Mouse (Mus musculus) lung, postnatal 0 days (tissue): ENCODE measurements around the gene Podxl2. TPM values are rescaled to one million over a fixed set of nuclear protein-coding genes. Genes with fewer than 3 reads are reported as not detected.

Experiments used
- ATAC-seq: fragments of 200-750 bp; cut with Nextera tagmentation; 2 replicates; pipeline ENCODE4 v1.8.0; 2017; ENCODE audit warnings: moderate library complexity
- DNase-seq: peaks from one replicate; pipeline ENCODE4 v3.0.0-alpha.2; 2016; ENCODE audit warnings: low spot score
- H3K27ac ChIP-seq: fragments of 300-500 bp; sonication (generic); 2 replicates; pipeline ENCODE4 v1.5.1; 2014; ENCODE audit warnings: antibody characterized with exemption, mild to moderate bottlenecking, low read length, mixed read lengths
- H3K27me3 ChIP-seq: fragments of 300-500 bp; sonication (generic); replicated peaks from 2 replicates; pipeline ENCODE4 v1.6.1; 2014; ENCODE audit warnings: low read length, mixed read lengths; ENCODE audit not compliant: insufficient read depth
- H3K36me3 ChIP-seq: fragments of 300-500 bp; sonication (generic); 2 replicates; pipeline ENCODE4 v1.6.1; 2014; ENCODE audit warnings: low read length, mixed read lengths; ENCODE audit not compliant: insufficient read depth
- H3K4me1 ChIP-seq: fragments of 300-500 bp; sonication (generic); 2 replicates; pipeline ENCODE4 v1.6.1; 2014; ENCODE audit warnings: antibody characterized with exemption, low read depth, low read length, mixed read lengths; ENCODE audit not compliant: insufficient read depth
- H3K4me2 ChIP-seq: fragments of 300-500 bp; sonication (generic); replicated peaks from 2 replicates; pipeline ENCODE4 v1.6.1; 2014; ENCODE audit warnings: low read depth, mild to moderate bottlenecking, low read length, moderate library complexity, mixed read lengths
- H3K4me3 ChIP-seq: fragments of 300-500 bp; sonication (generic); 2 replicates; pipeline ENCODE4 v1.5.1; 2014; ENCODE audit warnings: low read depth, low read length
- H3K9ac ChIP-seq: fragments of 300-500 bp; sonication (generic); replicated peaks from 2 replicates; pipeline ENCODE4 v1.6.1; 2014; ENCODE audit warnings: low read depth, mild to moderate bottlenecking
- H3K9me3 ChIP-seq: fragments of 300-500 bp; sonication (generic); 2 replicates; pipeline ENCODE4 v1.6.1; 2016; ENCODE audit warnings: low read length, mixed read lengths
- CTCF ChIP-seq: IDR thresholded peaks from 2 replicates; pipeline ENCODE4 v1.5.1; 2016; ENCODE audit warnings: antibody characterized with exemption, mild to moderate bottlenecking
- EP300 ChIP-seq: IDR thresholded peaks from 2 replicates; pipeline ENCODE4 v1.6.1; 2016; ENCODE audit warnings: antibody characterized with exemption, mild to moderate bottlenecking, control low read depth
- WGBS: fragments of 180-500 bp; shearing (Covaris S2); extraction: QIAGEN DNeasy Blood & Tissue Kit; methylation state at CpG from one replicate; pipeline ENCODE4 v1.1.7; 2014; 5-methylcytosine and 5-hydroxymethylcytosine counted together
- polyA plus RNA-seq: library from polyadenylated mRNA; unstranded; fragments of >200 nt; fragmentation: Nextera tagmentation; extraction: Ambion mirVana; gene quantifications from 2 replicates; pipeline ENCODE4 v1.2.1, GENCODE M21; 2015

The Podxl2 gene
- polyA plus RNA-seq, 1 experiment from 2014 or later = 19.1 TPM

GRCm38 (mm10) chr6:88913022-88913421 lies 38.2 kb upstream of the Podxl2 start:
- Histone ChIP-seq H3K4me1 (no peaks in the 10 kb centered on the region), H3K4me3 (no peak overlapping the region), H3K9ac (no peak overlapping the region), H3K4me2 (no peak overlapping the region), H3K36me3 (peaks cover 30% of the 10 kb centered on the region), H3K27ac (no peak overlapping the region), H3K9me3 (no peaks in the 10 kb centered on the region), H3K27me3 (no peaks in the 10 kb centered on the region)
- DNase-seq = no peak
- WGBS = 64% methylated on average over 4 of the region's 4 CpGs
- TF ChIP-seq EP300 (no peak), CTCF (no peak)
- peak; percentile 15; the same call in 1 of the 2 replicates for ATAC-seq

GRCm38 (mm10) chr6:88909151-88909550 lies 34.3 kb upstream of the Podxl2 start:
- no peak for TF ChIP-seq EP300
- TF ChIP-seq CTCF = no peak
- H3K9me3 ChIP-seq = no peaks in the 10 kb centered on the region
- H3K36me3 ChIP-seq = peaks cover 31% of the 10 kb centered on the region
- ATAC-seq = no peak
- no peak for DNase-seq
- peaks cover 12% of the 10 kb centered on the region for H3K4me1 ChIP-seq
- no peak overlapping the region for H3K4me2 ChIP-seq
- no peaks in the 10 kb centered on the region for H3K27me3 ChIP-seq
- H3K9ac ChIP-seq = no peak overlapping the region
- H3K27ac ChIP-seq = no peak overlapping the region
- no peak overlapping the region for H3K4me3 ChIP-seq
- WGBS = 90% methylated on average over 6 of the region's 6 CpGs

GRCm38 (mm10) chr6:88906369-88907108 lies 31.7 kb upstream of the Podxl2 start:
- DNase-seq = peak; percentile 94
- no peak overlapping the region for H3K9ac ChIP-seq
- H3K27ac ChIP-seq = peak overlapping the region; percentile 20; the same call in 1 of the 2 replicates
- H3K36me3 ChIP-seq = peaks cover 23% of the 10 kb centered on the region
- WGBS = 14% methylated on average over 16 of the region's 16 CpGs
- no peak overlapping the region for H3K4me3 ChIP-seq
- TF ChIP-seq CTCF (peak; percentile 95), EP300 (no peak)
- no peaks in the 10 kb centered on the region for H3K9me3 ChIP-seq
- no peaks in the 10 kb centered on the region for H3K27me3 ChIP-seq
- ATAC-seq = peak; percentile 55
- peak overlapping the region; percentile 27 for H3K4me2 ChIP-seq
- H3K4me1 ChIP-seq = peaks cover 25% of the 10 kb centered on the region

- ATAC-seq (no peak), DNase-seq (no peak)
- Histone ChIP-seq H3K9me3 (no peaks in the 10 kb centered on the region), H3K27me3 (no peaks in the 10 kb centered on the region), H3K4me1 (peaks cover 29% of the 10 kb centered on the region), H3K9ac (no peak overlapping the region), H3K27ac (no peak overlapping the region), H3K36me3 (peaks cover 12% of the 10 kb centered on the region), H3K4me3 (no peak overlapping the region), H3K4me2 (no peak overlapping the region)
- no peak for TF ChIP-seq EP300
- WGBS = 94% methylated on average over 7 of the region's 7 CpGs
These were observed 30.2 kb upstream of the Podxl2 start for GRCm38 (mm10) chr6:88905042-88905441.

GRCm38 (mm10) chr6:88904456-88904974 lies 29.7 kb upstream of the Podxl2 start:
- 0 out of 2 replicates have a peak overlapping the region, but pooled peaks have one; percentile 86 for H3K9ac ChIP-seq
- H3K4me2 ChIP-seq = 0 out of 2 replicates have a peak overlapping the region, but pooled peaks have one; percentile 3
- peaks cover 29% of the 10 kb centered on the region for H3K4me1 ChIP-seq
- TF ChIP-seq EP300 = no peak
- no peak for TF ChIP-seq CTCF
- H3K27me3 ChIP-seq = no peaks in the 10 kb centered on the region
- no peak overlapping the region for H3K27ac ChIP-seq
- H3K36me3 ChIP-seq = peaks cover 10% of the 10 kb centered on the region; the same call in 1 of the 2 replicates
- no peak overlapping the region for H3K4me3 ChIP-seq
- no peak for ATAC-seq
- H3K9me3 ChIP-seq = no peaks in the 10 kb centered on the region
- peak; percentile 44 for DNase-seq
- 67% methylated on average over 4 of the region's 4 CpGs for WGBS

GRCm38 (mm10) chr6:88903708-88904107 lies 28.9 kb upstream of the Podxl2 start:
- Histone ChIP-seq H3K27me3 (no peaks in the 10 kb centered on the region), H3K9ac (peak overlapping the region; percentile 86; the same call in 1 of the 2 replicates), H3K4me2 (peak overlapping the region; percentile 97), H3K27ac (no peak overlapping the region), H3K9me3 (no peaks in the 10 kb centered on the region), H3K4me1 (peaks cover 32% of the 10 kb centered on the region), H3K4me3 (no peak overlapping the region), H3K36me3 (peaks cover 7% of the 10 kb centered on the region; the same call in 1 of the 2 replicates)
- WGBS = 71% methylated on average over 5 of the region's 5 CpGs
- DNase-seq (no peak), ATAC-seq (no peak)
- no peak for TF ChIP-seq CTCF
